Mouse (Mus musculus) urinary bladder, postnatal 0 days (tissue): Measurements from ENCODE around the gene Gm5773. TPM values are rescaled to one million over a fixed set of nuclear protein-coding genes. Genes with fewer than 3 reads are reported as not detected.

Source experiments
- polyA plus RNA-seq: library from polyadenylated mRNA; unstranded; fragments of >200 nt; fragmentation: Nextera tagmentation; extraction: Ambion mirVana; gene quantifications from 2 replicates; pipeline ENCODE4 v1.2.1, GENCODE M21; 2015

The Gm5773 gene
- polyA plus RNA-seq = not detected in 2 replicates

DNA sequence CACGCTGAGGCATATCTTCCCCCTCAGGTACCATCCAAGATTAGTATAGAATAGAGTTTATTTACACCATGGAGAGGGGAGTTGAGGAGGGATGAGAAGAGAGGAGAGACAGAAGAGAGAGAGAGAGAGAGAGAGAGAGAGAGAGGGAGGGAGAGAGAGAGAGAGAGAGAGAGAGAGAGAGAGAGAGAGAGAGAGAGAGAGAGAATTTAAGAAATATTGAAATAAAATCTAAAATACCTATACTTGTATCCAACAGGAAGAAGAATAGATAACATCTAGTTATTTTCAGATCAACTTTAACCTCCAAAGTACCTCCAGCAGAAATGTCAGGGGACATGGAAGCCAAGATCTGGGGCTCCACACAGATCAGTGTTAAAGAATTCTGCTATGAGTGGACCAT is at the start of gene Gm5773:
Gene Gm5773 (plus strand): TSS at position 301 of the 400 bp plus-strand sequence.

GRCm38 (mm10) chr3:93796098-93796497 is 23.3 kb downstream of the Gm5773 start, which contains the start of gene Tdpoz4:
TSS of gene Tdpoz4 (plus strand) at chr3:93796398.

Other genes with a start within 250 kb of the Gm5773 start
- gene S100a10, start 217.9 kb upstream of the Gm5773 start, polyA plus RNA-seq = 701 and 766 TPM in 2 replicates
- gene Tdpoz2, start 120.3 kb upstream of the Gm5773 start, polyA plus RNA-seq = not detected in 2 replicates
- gene Tdpoz1, start 96.7 kb upstream of the Gm5773 start, polyA plus RNA-seq = not detected in 2 replicates
- gene Gm37596, start 79.9 kb upstream of the Gm5773 start, polyA plus RNA-seq = not detected in 2 replicates
- gene Tdpoz4, start 23.4 kb downstream of the Gm5773 start, polyA plus RNA-seq = not detected in 2 replicates
- gene Tdpoz3, start 53.0 kb downstream of the Gm5773 start, polyA plus RNA-seq = not detected in 2 replicates
- not detected in 2 replicates for gene Gm9117, start 170.5 kb downstream of the Gm5773 start, polyA plus RNA-seq
- gene Tdpoz5, start 188.3 kb downstream of the Gm5773 start, polyA plus RNA-seq = not detected in 2 replicates